Mouse (Mus musculus) heart, adult 9 months (tissue): ENCODE results near the gene Pygo2.

Experiments
- DNase-seq, 2 experiments: peaks; one replicate each; pipeline ENCODE4 v3.0.0; 2022; ENCODE audit warnings: low spot score in 2 of 2

The Pygo2 gene

GRCm38 (mm10) chr3:89456726-89457665 lies 27.0 kb downstream of the Pygo2 start:
- DNase-seq, result peak in 1 of 2 experiments; percentile 39

GRCm38 (mm10) chr3:89458372-89458964 lies 28.5 kb downstream of the Pygo2 start:
- DNase-seq, result no peak

GRCm38 (mm10) chr3:89458965-89459807 lies 29.2 kb downstream of the Pygo2 start:
- DNase-seq, result peak; percentile 80 to 90

GRCm38 (mm10) chr3:89468268-89468667 lies 38.3 kb downstream of the Pygo2 start:
- no peak for DNase-seq

- DNase-seq, result no peak
Observed at GRCm38 (mm10) chr3:89472280-89472679, 42.3 kb downstream of the Pygo2 start.

GRCm38 (mm10) chr3:89473838-89474237 lies 43.8 kb downstream of the Pygo2 start:
- no peak for DNase-seq

- DNase-seq, result no peak
Observed at GRCm38 (mm10) chr3:89479055-89479454, 49.0 kb downstream of the Pygo2 start.

- no peak for DNase-seq
Observed at GRCm38 (mm10) chr3:89481488-89481887, 51.5 kb downstream of the Pygo2 start.

GRCm38 (mm10) chr3:89482249-89482648 lies 52.2 kb downstream of the Pygo2 start:
- no peak for DNase-seq
